Mouse (Mus musculus): ENCODE results near the gene Csrnp1.

Csrnp1 gene

DNA sequence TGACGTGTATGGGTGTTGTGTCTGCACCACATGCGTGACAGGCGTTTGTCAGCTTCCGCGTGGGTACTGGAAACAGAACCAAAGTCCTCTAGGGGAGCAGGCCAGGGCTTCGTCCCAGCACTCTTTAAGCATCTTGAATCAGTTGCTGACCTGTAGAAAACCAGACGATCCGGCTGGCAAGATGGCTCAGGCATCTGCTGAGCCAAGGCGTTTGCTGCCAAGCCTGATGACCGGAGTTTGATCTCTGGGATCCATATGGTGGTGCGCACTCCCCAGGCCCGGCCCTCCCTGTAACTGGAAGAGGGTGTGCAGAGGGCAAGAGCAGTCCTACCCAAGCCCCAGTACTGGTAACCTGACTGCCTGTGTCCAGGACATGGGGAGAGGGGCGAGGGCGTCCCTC lies 42.6 kb downstream of the Csrnp1 start:
- no peak for DNase-seq

DNA sequence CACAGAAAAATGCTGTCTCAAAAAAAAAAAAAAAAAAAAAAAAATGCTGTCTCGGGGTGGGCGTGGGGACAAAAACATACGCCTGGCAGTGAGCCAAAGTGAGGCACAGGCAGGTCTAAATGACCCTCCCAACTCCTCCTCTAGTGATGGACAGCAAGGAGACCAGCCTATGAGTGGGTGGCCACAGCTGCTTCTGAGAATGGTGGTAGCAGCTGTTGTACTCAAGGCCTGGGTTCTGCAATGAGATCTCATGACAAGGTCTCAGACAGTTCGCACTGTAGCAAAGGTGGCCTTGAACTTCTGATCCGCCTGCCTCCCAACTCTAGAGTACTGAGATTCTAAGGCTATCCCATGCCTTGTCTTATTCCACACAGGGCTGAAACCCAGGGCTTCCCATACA lies 43.1 kb downstream of the Csrnp1 start:
- no peak for DNase-seq

DNA sequence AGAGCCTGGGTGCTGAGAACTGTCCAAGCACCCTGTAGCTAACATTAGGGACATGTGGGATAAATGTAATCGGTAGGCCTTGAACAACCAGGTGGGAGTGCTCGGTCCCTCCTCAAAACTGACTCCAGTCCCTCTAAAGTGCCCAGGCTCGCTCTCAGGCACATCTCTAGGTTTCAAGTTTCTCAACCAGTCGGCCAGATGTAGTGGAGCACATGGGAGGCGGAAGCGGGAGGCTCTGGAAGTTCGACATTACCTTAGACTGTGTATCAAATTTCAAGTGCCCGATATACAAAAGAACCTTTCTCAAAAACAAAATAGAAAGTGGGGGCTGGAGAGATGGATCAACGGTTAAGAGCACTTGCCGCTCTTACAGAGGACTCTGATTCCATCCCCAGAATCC lies 44.8 kb downstream of the Csrnp1 start:
- no peak for DNase-seq

DNA sequence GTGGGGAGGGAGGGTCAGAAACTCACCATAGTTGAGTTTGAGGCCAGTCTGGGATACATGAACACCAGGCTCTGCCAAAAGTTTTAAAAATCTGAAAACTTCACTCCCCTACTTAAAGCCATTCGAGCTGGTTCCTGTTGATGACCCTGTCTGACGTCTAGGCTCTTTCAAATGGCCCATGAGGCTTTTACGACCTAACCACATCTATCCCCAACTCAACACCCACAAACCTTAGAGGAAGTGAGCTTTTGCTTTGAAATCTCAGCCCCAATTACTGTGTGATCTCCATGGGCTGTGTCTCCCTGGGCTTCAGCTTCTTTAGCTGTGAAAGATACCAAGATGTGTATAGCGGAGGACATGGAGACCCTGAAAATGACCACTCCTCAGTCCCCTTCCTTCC lies 46.0 kb downstream of the Csrnp1 start:
- DNase-seq: no peak

DNA sequence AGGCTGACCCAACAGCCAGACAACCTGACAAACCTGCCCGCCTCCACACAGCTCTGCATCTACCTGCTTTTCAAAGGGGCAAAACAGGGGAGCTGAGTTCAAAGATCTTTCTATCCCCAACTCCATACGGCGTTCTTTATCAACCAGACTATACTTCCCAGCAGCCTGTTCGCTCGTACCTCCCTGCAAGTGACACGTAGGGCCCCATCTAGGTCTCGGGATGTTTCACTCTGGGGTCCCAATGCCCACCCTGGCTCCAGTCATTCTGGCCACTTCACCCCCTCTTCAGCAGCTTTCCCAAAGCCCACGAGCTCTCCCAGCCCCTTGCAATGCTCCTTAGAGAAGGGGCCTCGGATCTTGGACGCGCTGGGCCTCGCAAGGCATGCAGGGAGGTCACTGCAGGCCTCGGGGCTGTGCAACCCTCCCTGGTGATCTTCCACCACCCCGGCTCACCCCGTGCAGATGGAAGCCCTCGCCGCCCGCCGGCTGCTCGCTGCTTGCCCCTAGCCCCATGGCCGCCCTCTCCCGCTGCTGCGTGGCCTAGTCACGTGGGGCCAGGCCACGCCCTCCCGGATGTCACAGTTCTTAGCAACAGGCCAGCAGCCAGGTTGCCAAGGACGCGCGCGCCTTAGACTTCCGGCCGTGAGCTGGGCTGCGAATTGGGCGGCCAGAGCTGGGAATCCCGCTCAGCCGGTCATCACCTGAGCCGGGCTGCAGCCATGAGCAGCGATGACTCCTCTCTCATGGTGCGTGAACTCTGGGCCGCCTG lies 47.3 kb downstream of the Csrnp1 start, which contains the start of the genes Gorasp1 and Ttc21a:
TSS of gene Gorasp1 (minus strand) at position 561 of the 769 bp plus-strand sequence.
TSS of gene Ttc21a (plus strand) at position 602 of the 769 bp plus-strand sequence.
- DNase-seq: peak; percentile 87

DNA sequence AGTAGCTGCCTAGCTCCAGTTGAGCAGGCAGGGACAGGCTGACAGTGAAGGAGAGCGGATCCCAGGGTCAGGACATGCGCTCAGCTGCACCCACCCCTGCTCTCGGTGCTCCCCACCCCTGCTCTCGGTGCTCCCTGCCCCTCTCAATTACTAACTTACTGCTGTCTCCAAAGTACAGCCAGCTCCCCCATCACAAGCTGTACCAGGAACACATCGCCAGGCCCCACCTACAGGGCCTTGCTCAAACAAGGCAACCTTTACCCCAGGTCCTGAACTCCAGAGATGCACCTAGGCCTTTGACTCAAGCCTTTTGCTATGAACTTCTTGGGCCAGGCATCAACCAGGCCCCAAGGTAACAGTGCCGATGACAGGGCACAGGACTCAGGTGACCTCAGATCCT lies 50.8 kb downstream of the Csrnp1 start:
- DNase-seq: no peak

DNA sequence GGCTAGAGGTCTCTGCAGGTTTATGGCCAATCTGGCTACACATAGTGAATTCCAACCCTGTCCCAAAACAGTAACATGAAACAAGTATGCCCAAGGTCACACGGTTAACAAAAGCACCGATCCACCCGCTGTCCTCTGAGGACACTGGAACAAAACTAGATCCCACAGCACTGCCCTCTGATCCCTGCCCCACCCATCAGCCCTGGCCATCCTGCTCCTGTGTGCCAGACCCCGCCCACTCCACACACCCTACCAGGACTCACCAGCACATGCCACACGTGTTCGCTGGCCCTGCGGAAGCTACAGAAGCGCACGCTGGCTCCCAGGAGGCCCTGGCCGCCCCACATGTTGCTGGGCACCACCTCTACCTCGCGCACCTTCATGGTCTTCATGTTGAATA lies 52.1 kb downstream of the Csrnp1 start:
- DNase-seq: no peak

DNA sequence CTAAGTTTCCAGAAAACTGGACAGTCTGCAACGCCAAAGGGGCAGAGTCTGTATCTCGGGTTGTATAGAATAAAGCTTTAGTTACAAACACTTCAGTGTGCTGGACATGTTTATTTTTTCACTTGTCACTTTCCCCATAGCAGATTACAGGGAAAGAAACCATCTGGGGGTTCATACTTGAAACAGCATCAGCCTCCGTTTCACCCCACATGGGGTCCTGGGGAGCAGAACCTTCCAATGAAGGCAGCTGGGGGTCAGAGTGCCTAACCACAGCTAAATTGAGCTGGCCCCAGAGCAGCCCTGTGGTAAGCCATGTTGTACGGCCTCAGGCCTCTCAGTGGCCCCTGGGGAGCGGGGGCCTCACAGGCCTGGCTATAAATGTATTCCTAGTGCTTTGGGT lies 58.0 kb downstream of the Csrnp1 start:
- DNase-seq: no peak

DNA sequence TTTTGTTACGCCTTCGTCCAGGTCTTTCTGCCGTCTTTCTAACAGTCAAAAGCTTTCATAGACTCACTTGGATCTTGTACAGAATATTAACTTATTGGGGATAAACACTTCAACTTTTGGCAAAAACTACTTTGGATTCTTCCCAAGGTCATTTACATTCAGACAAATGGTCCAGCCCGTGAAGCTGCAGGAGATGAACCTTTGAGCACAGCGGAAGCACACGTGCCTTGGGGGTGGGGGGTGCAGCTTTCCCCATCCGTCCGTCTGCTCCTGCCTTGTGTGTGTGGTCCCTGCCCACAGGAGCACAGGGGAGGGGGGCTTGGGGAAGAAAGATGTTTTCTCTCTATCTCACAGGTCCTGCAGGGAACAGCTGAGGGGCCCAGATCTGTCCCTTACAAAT lies 58.7 kb downstream of the Csrnp1 start:
- DNase-seq: no peak

DNA sequence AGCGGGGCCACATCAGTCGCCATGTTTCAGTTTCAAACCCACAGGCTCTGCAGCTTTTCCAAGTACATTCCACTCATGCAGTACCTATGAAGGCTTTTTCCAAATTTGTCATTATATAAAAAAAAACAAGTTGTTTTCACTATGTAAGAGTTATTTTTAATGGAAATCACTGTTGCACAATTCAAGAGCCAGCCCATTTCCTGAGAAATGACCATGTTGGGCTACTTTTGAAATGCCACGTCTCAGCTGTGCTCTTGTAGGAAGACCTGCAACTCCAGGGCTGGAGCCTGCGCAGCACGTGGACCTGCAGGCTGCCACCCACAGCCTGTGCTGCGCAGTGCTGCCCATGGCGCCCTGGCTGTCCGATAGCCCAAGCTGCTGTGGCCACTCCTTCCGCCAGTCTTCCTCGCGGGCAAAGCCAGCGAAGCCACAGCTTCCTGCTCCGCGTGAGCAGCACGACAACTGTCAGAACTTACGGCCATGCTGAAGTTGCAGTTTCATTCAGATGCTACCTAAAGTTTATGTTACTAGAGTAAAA lies 59.3 kb downstream of the Csrnp1 start:
- DNase-seq: no peak

DNA sequence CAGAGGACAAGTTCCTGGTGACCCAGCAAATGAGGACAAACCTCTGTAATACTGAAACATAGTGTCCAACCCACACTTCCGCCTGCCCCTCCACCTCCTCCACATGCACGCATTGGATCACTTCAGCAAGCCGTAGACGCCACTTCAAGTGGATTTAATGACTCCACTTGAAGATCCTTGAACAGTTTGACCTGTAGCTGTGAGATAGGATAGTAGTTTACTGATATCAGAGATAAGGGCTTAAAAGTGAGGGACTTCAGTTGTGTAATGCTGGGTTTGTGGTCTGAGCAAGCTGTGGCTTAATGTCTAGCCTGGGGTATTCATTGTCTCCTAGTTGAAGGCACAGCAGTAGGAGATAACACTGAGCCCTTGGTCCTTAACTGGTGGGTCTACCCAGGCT lies 61.0 kb downstream of the Csrnp1 start:
- DNase-seq: no peak
